29 mouse cellular contexts compared by ENCODE assay signal in genomic region chr16:29876196-29876595, GRCm38 (mm10).
DNase-seq lines count a peak whose midpoint lies in the region; ATAC-seq and TF ChIP-seq lines count a peak whose summit lies in the region.
"Had no signal": no experiment of that assay in that cellular context is flagged by ENCODE, and none has a peak within 500 bp of the region (broad histone marks: within the 10 kb centered on the region; RNA-seq: fewer than 3 reads in every experiment).

No protein-coding gene starts in this region.

- H3K27me3 ChIP-seq in forebrain, embryonic 11.5 days (ENCODE audit: control insufficient read depth, insufficient read depth, low read length): peaks cover 10% of the 10 kb centered on the region
- no peaks in the 10 kb centered on the region for H3K27me3 ChIP-seq in forebrain, postnatal 0 days (ENCODE audit: insufficient read depth, low read length)
- peaks cover 93% of the 10 kb centered on the region for H3K27me3 ChIP-seq in midbrain, embryonic 10.5 days (ENCODE audit: low read depth, poor library complexity, severe bottlenecking)
- H3K27me3 ChIP-seq in midbrain, embryonic 15.5 days (replicated peaks): no peaks in the 10 kb centered on the region
- H3K27me3 ChIP-seq in limb, embryonic 10.5 days (ENCODE audit: low read depth, poor library complexity, severe bottlenecking): peaks cover 16% of the 10 kb centered on the region
- H3K27me3 ChIP-seq: heart, embryonic 15.5 days; limb, embryonic 15.5 days; lung, embryonic 15.5 days; stomach, embryonic 15.5 days had no signal

- WGBS in forebrain, embryonic 11.5 days: 7% methylated on average over 8 of the region's 8 CpGs
- 12% methylated on average over 8 of the region's 8 CpGs for WGBS in forebrain, postnatal 0 days
- WGBS in midbrain, embryonic 10.5 days: 5% methylated on average over 8 of the region's 8 CpGs
- 3% methylated on average over 8 of the region's 8 CpGs for WGBS in midbrain, embryonic 15.5 days
- WGBS in limb, embryonic 10.5 days: 38% methylated on average over 8 of the region's 8 CpGs

- peaks cover 6% of the 10 kb centered on the region; the same call in 1 of the 2 replicates for H3K4me1 ChIP-seq in forebrain, embryonic 11.5 days (replicated peaks; ENCODE audit: control insufficient read depth, insufficient read depth, low read length)
- H3K4me1 ChIP-seq in forebrain, postnatal 0 days (ENCODE audit: insufficient read depth): no peaks in the 10 kb centered on the region
- peaks cover 41% of the 10 kb centered on the region for H3K4me1 ChIP-seq in midbrain, embryonic 10.5 days
- H3K4me1 ChIP-seq in midbrain, embryonic 15.5 days: no peaks in the 10 kb centered on the region
- H3K4me1 ChIP-seq in limb, embryonic 10.5 days: peaks cover 32% of the 10 kb centered on the region

- H3K27ac ChIP-seq in forebrain, embryonic 11.5 days (ENCODE audit: low read depth, low read length): no peak overlapping the region
- H3K27ac ChIP-seq in forebrain, postnatal 0 days (ENCODE audit: low read depth, low read length): no peak overlapping the region
- H3K27ac ChIP-seq in midbrain, embryonic 10.5 days (replicated peaks): peak overlapping the region; percentile 69
- H3K27ac ChIP-seq in midbrain, embryonic 15.5 days: no peak overlapping the region
- H3K27ac ChIP-seq in limb, embryonic 10.5 days: no peak overlapping the region
- H3K27ac ChIP-seq: embryonic facial prominence, embryonic 12.5 days; gastrocnemius, adult 2 months; heart, embryonic 15.5 days; hindbrain, embryonic 15.5 days; kidney, embryonic 15.5 days; left cerebral cortex, adult 2 months; limb, embryonic 15.5 days; liver, embryonic 14.5 days; lung, embryonic 15.5 days; stomach, embryonic 15.5 days had no signal

- peak; percentile 52 for ATAC-seq in forebrain, embryonic 11.5 days (replicated peaks; ENCODE audit: low FRiP score)
- no peak for ATAC-seq in forebrain, postnatal 0 days
- no peak for ATAC-seq in midbrain, embryonic 15.5 days (replicated peaks)
- ATAC-seq: CD4-positive, CD25-positive, alpha-beta regulatory T cell, adult 4 months had no signal

- peak; percentile 62 for DNase-seq in forebrain, embryonic 11.5 days (ENCODE audit: low spot score)
- no peak for DNase-seq in forebrain, postnatal 0 days
- DNase-seq in midbrain, embryonic 10.5 days (ENCODE audit: low spot score): peak; percentile 42
- DNase-seq in R1 (ENCODE audit: low read depth, low spot score): peak; percentile 17
- peak; percentile 46 for DNase-seq in embryo, embryonic 9.5 days (ENCODE audit: extremely low spot score)
- no peak for DNase-seq in left cerebral cortex, adult 18-20 months (ENCODE audit: low spot score in 2 of 2)
- DNase-seq in limb, embryonic 10.5 days (ENCODE audit: low spot score): no peak
- DNase-seq: adrenal gland, adult 8-10 months; cerebellum, adult 2 months; cerebellum, postnatal 25 days; gastrocnemius, adult 2 months; heart, postnatal 36 days; kidney, adult 11 months; kidney, postnatal 36 days; layer of hippocampus, adult 9-11 months; lung, postnatal 4 days; thymus, adult 2 months had no signal

- no peak for TF ChIP-seq CTCF in forebrain, postnatal 0 days (IDR thresholded peaks at IDR 0.05; ENCODE audit: low read depth)

- H3K36me3 ChIP-seq in forebrain, embryonic 11.5 days (ENCODE audit: control insufficient read depth, insufficient read depth, low read length): no peaks in the 10 kb centered on the region
- H3K36me3 ChIP-seq in forebrain, postnatal 0 days (ENCODE audit: insufficient read depth): no peaks in the 10 kb centered on the region
- H3K36me3 ChIP-seq in midbrain, embryonic 10.5 days: no peaks in the 10 kb centered on the region
- H3K36me3 ChIP-seq in midbrain, embryonic 15.5 days (replicated peaks): no peaks in the 10 kb centered on the region
- no peaks in the 10 kb centered on the region for H3K36me3 ChIP-seq in limb, embryonic 10.5 days
- H3K36me3 ChIP-seq: embryonic facial prominence, embryonic 12.5 days; heart, embryonic 15.5 days; hindbrain, embryonic 15.5 days; kidney, embryonic 15.5 days; limb, embryonic 15.5 days; lung, embryonic 15.5 days; stomach, embryonic 15.5 days had no signal

- H3K4me2 ChIP-seq in forebrain, embryonic 11.5 days (ENCODE audit: low read depth, low read length, severe bottlenecking): no peak overlapping the region
- H3K4me2 ChIP-seq in forebrain, postnatal 0 days (ENCODE audit: low read depth): no peak overlapping the region
- H3K4me2 ChIP-seq in midbrain, embryonic 15.5 days: no peak overlapping the region
- H3K4me2 ChIP-seq: embryonic facial prominence, embryonic 12.5 days; heart, embryonic 15.5 days; hindbrain, embryonic 15.5 days; kidney, embryonic 15.5 days; limb, embryonic 15.5 days; lung, embryonic 15.5 days; stomach, embryonic 15.5 days had no signal

- no peak overlapping the region for H3K9ac ChIP-seq in forebrain, embryonic 11.5 days (ENCODE audit: low read length)
- H3K9ac ChIP-seq in forebrain, postnatal 0 days: no peak overlapping the region
- H3K9ac ChIP-seq in midbrain, embryonic 15.5 days: no peak overlapping the region
- H3K9ac ChIP-seq: embryonic facial prominence, embryonic 12.5 days; heart, embryonic 15.5 days; hindbrain, embryonic 15.5 days; kidney, embryonic 15.5 days; limb, embryonic 15.5 days; liver, embryonic 14.5 days; lung, embryonic 15.5 days; stomach, embryonic 15.5 days had no signal

- H3K9me3 ChIP-seq in forebrain, embryonic 11.5 days (ENCODE audit: control insufficient read depth, low read length): no peaks in the 10 kb centered on the region
- H3K9me3 ChIP-seq in forebrain, postnatal 0 days (ENCODE audit: low read length): no peaks in the 10 kb centered on the region
- no peaks in the 10 kb centered on the region for H3K9me3 ChIP-seq in midbrain, embryonic 10.5 days (replicated peaks)
- no peaks in the 10 kb centered on the region for H3K9me3 ChIP-seq in midbrain, embryonic 15.5 days
- no peaks in the 10 kb centered on the region for H3K9me3 ChIP-seq in limb, embryonic 10.5 days (replicated peaks)
- H3K9me3 ChIP-seq: embryonic facial prominence, embryonic 12.5 days; heart, embryonic 15.5 days; hindbrain, embryonic 15.5 days; kidney, embryonic 15.5 days; limb, embryonic 15.5 days; lung, embryonic 15.5 days; stomach, embryonic 15.5 days had no signal

- H3K4me3 ChIP-seq in forebrain, embryonic 11.5 days (ENCODE audit: low read depth, low read length): no peak overlapping the region
- no peak overlapping the region for H3K4me3 ChIP-seq in forebrain, postnatal 0 days (ENCODE audit: low read depth, low read length)
- 0 out of 2 replicates have a peak overlapping the region, but pooled peaks have one; percentile 9 for H3K4me3 ChIP-seq in midbrain, embryonic 10.5 days
- H3K4me3 ChIP-seq in midbrain, embryonic 15.5 days: no peak overlapping the region
- H3K4me3 ChIP-seq in limb, embryonic 10.5 days: no peak overlapping the region
- H3K4me3 ChIP-seq: embryonic facial prominence, embryonic 12.5 days; erythroblast, embryonic 14.5 days; gastrocnemius, adult 2 months; heart, embryonic 15.5 days; hindbrain, embryonic 15.5 days; kidney, embryonic 15.5 days; left cerebral cortex, adult 2 months; limb, embryonic 15.5 days; lung, embryonic 15.5 days; stomach, embryonic 15.5 days had no signal

Comparison
In these comparisons a context has a peak if more than half of its experiments do, and no peak if none do; other contexts are left out.
1. DNase-seq: peak in forebrain, embryonic 11.5 days (single experiment), midbrain, embryonic 10.5 days (single experiment), R1 (single experiment) and embryo, embryonic 9.5 days (single experiment); none in forebrain, postnatal 0 days (single experiment), left cerebral cortex, adult 18-20 months (0 of 2) and limb, embryonic 10.5 days (single experiment).